Mouse (Mus musculus) mouse embryonic stem cell (cell line): Measurements from ENCODE around the gene Traf1.

Experiments used
- in situ Hi-C, 2 experiments: fragments of 300-500 bp; cut with MboI; formaldehyde crosslinking; loops; 1 replicate in 1 of 2; 3 replicates in 1 of 2; pipeline ENCODE4 v1.14.3; 2019 to 2020; ENCODE audit warnings: low sequenced_read_pairs in 2 of 2, low pct_unique_long_range_greater_than_20kb in 1 of 2, mixed read lengths in 1 of 2; ENCODE audit not compliant: unreplicated experiment in 1 of 2

Traf1 gene

DNA sequence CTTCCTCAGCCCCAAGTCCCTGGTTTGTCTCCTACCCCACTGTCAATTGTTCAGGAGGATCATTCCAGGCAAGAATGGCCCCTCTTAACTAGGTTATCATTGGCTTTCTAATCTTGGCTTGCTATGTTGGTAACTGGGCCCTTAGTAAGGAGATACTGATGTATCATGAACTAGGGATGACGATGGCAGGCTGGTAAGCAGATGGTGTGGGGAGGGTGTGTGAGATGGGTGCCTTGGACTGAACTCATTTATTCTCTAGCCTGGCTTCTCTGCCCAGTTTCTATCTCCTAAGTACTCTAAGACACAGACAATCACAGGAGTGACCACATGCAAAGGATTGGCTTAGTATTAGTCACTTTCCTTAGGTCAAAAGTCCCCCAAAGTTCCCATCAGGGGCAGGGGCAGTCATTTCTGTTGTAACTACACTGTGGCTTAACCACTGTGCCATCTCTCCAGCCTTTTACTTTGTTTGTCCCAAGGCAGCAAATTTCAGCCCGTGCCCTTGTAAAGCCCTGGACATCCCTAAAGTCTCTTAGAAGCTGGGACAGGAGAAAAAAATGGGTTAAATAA, 7.9 kb downstream of the Traf1 start:
- in situ Hi-C loops = no loop called here

DNA sequence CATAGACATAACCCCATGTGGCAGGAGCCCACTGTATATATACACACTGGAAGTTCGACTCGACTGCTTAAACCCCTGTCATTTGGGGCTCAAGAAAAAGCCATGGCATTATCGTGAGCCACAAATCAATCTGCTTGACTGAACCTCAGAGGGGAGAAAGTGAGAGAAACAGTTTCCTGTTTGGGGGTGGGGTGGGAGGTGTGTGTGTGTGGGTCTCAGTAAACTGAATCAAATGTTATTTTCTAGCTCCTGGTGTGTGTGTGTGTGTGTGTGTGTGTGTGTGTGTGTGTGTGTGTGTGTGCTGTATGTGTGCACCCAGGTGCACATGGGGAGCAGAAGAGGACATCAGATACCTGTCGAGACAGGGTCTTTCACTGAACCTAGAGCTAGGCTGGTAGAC, 8.6 kb downstream of the Traf1 start:
- in situ Hi-C loops = no loop called here

DNA sequence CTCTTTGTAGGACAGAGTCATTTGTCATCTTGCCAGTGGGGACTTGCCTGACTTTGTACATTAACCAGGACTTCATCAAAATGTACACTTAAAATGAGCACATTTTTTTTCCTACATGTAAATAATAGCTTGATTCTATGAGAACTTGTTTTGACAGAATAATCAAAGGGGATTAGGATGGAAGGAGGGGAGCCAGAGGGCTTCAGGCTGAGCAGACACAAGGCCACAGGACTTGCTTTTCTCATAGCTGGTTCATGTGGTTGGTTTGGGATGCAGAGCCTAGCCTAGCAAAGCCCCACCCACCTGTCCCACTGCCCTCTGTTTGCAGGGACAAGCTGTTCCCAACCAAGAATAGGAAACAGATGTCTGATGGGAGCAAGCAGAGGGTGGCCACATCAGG, 10.1 kb downstream of the Traf1 start:
- in situ Hi-C loops = no loop called here

DNA sequence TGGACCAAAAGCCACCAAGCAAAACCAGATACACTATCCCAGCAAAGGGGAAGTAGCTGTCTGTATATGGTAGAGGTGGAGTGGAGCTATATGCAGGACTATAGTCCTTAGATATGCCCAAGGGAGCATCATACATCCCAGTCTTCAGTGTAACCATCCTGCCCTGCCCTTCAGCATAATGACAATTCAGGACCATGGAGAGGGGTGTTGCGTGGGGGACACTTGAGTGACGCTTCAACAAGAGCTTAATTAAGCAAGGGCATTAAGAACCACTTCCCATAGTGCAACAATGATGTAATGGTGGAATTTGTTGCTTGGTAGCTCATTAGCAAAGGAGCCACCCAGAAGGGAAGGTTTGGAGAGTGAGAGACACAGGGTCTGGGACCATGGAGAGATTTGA, 12.9 kb downstream of the Traf1 start:
- in situ Hi-C loops = no loop called here

DNA sequence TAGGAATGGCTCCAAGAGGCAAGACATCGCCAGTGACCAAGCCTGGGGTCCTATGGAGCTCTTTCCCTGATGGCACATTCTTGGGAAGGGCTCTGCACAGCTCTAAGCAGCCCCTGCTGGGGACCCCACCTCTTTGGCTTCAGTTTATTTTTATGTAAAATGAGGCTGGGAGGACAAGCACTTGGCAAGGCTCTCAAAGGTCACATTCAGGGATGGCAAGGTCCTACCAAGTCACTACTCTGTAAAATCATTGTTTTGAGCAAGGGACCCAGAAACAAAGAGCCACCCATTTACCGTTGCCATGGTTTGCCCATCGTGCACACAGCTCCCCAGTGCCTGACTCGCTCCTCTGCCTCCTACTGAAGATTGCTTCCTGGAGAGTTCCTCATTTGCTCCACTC, 15.5 kb downstream of the Traf1 start:
- in situ Hi-C loops = no loop called here

DNA sequence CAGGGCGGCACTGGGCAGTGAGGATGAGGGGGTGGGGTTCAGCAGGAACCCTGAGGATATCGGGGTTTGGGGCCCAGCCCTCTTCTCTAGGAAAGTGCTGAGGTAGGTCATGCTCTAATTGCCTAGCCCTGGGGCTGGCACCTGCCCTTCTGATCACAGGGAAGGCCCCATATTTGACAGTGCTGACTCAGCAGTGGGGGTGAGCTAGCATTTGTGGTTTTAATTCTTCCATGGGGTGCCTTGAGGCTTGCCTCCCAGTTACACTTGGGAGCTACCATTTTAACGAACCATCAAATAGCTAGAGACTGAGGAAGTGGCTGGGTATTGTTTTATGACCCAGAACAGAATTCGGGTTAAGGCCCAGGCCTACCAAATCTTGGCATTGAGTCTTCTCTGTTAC, 16.0 kb downstream of the Traf1 start:
- in situ Hi-C loops = no loop called here

DNA sequence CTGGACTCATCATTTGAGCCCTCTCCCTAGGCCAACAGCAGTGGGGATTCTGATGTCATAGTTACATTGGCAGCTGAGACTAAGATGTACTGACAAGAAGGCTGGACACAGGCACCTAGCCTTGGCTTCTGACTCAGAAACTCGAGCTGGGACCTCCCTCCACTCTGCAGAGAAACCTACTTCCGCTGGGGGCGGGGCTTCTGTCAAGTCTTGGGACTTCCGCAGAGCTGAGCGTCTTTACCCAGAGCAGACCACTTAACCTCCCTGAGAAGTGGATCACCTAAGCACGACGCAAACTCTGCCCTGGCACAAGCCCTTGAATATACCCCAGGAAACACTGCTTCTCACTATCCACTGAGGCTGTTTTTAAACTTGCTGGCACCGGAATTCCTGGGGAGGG, 16.8 kb downstream of the Traf1 start:
- in situ Hi-C loops = no loop called here

DNA sequence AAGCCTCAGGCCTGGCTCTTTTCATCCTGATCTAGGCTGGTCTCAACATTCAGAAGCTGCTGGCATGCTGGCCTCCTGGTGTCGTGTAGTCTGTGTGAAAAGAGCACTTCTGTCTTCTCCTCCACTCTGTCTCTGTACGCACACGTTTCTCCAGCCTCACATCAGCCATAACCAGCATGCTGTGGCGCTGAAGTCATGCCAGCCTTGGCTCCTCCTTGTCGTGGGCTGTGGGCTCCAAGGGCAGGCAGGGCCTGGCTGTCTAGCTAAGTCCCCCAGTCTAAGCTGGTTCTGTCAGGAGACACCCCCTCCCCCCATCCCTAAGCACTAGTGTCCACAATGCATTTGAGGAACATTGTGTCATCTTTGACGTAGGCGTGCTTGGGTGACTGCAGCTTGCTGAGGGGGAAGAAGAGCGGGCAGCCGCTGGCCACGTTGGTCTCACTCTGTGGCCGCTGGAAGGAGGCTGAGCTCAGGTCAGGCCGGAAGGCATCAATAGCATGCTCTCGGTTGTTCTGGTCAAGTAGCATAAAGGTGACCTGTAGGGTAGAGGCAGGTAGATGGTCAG, 17.9 kb downstream of the Traf1 start:
- in situ Hi-C loops = no loop called here

DNA sequence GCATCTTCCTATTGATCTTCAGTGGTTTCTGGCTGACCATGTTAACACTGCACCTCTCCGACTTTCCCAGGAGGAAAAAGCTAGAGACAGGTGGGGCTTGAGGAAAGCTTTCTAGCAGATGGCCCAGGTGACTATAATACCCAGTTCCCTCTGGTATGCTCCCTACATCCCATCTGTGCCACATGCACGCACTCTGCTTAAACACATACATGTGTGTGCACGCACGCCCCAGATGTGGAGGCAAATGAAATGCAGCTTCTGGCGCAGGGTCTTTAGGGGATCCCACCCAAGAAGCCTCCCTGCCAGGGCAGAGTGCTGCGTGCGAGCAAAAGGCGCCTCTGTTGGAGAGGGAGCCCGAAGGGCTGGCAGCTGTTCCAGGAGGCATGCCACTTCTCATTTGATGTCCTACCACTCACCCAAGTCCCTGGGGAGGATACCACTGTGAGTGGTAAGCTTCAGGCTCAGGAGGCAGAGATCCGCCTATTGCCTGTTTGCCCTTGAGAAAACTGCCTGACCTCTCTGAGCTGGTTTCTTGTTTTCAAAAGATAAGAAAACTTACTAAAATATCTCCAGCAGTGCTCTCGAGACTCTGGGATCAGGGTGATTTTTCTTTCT, 20.4 kb downstream of the Traf1 start:
- in situ Hi-C loops = no loop called here

DNA sequence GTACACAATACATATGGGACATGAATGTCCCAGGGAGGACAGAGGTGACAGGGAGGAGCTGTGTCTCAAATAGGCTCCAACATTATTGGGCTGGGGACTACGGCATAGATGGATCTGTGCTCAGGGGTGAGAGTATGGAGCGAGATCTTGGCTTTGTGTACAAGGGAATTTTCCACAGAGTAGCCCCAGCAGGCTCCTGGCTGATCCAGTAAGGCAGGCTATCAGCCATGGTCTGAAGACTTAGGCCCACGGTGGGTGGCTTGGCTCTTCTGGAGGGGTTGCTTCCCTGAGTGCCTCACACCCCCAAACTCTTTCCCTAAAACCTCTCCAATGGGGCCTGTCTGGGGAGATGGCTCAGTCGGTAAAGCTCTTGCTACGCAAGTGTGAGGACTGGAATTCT, 21.3 kb downstream of the Traf1 start:
- in situ Hi-C loops = no loop called here

DNA sequence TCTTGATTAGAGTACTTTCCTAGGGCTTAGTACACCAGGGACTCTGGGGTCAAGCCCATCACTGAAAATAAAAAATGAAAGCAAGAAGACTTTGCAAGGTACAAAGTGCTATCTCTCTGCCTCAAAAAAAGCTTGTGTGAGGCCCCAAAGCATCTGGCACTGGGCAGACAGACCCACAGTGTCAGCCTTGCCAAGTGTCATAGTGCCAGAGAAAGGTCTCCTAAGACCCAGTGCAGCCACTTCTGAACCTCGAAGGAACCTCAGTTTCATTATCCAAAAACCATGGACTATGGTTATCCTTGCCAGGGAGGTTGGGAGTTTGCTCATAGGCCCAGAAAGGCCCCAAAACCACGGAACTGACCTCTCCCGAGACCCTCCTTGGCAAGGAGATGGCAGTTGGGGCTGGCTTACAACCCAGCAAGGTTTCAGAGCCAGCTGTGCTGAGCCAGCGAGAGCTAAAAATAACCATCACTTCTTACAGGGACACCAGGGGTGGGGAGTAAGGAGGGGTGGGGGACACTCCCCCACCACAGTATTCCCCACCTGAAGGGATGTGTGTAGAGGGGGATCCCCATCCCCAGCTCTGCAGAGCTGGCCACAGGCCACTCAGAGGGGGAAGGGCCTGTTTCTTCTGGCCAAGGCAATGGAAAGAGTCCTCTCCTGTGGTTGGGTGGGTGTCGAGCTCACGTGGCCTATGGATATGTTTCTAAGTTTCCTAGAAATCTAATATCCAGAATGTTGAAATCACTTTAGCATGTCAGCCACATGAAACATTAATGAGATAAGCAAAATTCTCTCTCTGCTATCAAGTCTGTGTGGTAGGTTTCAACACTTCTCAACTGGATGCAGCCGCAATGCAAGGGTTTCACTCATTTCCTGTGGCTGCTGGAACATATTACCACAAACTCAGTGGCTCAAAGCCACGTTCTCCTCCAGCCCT, 23.0 kb downstream of the Traf1 start:
- in situ Hi-C loops = no loop called here

DNA sequence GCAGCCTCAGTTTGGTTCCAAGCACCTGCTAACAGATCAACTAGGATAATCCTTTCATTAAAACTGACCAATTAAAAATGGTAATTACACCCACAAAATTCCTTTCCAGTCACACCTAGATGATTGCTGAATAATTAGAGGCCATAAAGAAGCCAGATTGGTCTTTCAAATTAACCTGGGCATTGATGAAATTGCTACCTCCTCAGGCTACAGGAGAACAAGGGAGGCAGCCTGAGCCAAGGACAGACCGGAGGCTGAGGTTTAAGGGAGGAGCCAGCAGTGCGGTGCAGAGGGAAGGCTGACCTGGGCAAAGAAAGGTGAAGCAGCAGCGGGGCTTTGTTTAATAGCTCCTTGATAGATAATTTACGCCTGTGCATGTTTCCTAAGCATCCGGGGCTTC, 24.1 kb downstream of the Traf1 start:
- in situ Hi-C loops = no loop called here

DNA sequence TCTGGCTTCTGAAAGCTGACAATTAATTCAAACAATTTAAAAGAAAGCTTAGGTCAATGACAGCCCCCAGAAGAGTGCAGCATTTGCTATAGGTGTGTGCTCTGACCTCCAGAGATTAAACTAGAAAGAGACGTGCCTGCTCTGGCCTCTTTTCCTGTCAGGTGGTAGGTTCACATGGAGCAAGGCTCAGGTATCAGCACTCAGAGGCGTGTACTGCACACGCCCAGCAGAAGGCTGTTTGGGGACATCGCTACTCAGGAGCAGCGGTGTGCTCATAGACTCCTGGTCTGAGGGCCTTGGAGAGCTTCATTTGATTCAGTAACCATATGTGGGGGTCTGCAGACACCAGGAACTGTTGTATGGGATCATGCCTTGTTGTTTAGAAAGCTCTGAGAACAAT, 34.3 kb downstream of the Traf1 start:
- in situ Hi-C loops = no loop called here

DNA sequence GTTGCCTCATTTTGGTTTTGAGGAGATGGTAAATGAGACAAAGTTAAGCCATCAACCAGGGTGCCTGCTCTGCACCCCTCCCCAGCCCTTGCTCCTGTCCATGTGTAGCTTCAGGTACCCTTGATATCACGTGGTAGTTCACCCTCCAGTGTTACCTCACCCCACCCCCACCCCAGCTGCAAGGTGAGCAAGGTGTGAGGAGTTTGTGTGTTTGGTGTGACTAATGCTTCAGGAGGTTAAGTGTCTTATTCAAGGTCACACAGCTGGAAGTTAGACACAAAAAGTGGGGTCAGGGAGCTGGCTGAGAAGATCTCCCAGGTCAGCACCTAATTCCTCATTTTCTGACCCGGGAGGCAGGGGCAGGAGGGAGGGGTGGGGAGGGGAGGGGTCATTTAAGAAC, 38.8 kb downstream of the Traf1 start:
- in situ Hi-C loops = no loop called here

DNA sequence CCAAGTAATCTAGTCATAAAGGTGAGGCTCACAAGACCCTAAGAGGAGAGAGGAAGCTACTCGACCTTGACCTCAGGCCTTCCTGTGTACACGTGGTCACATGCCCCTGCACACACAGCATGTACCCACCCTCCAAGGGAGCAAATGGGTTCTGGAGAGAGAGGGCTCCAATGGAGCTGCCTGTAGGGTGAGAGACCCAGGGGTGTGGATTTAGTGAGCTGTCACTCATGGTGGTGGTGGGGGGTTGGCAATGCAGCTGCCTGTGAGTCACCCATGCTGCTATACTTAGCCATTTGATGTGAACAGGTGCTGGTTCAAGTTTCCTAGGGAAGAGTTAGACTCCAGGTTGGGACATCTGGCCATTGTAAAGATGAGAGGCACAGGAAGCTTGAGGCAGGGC, 41.4 kb downstream of the Traf1 start:
- in situ Hi-C loops = no loop called here

DNA sequence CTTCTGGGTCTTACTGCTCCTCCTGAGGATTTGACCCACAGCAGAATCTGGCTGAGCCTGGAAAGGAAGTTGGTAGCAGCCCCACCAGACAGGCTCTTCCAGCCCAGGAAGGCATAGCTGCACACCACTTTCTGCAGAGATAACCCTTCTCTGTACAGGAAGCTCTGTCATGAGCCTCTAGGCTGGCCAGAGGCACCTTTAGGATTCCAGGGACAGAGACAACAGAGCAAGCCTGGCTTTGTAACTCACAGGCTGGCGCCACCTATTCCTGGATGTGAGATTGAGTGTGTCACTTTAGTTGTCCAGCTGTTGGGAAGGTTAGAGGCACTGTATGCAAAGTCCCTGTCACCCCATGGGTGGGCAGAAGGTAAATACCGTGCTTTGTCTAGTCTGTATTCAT, 46.5 kb downstream of the Traf1 start:
- in situ Hi-C loops = loop anchor here (10.0 kb wide), 1 partner anchor 50 kb away; the partner anchor contains the start of gene Traf1 (in 2 of the 2)

DNA sequence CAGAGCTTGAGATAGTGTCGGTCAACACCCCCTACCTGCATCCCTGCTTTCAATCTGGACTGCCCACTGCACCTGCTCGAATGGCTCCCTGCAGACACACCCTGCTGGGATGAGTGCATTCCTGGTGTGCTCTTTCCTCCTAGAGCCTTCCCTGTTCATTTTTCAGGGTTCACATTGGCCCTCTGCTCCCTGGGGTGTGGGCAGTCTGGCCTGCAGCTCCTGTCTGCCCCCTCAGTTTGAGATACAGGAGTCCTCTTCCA, 46.8 kb downstream of the Traf1 start:
- in situ Hi-C loops = loop anchor here (10.0 kb wide), 1 partner anchor 50 kb away; the partner anchor contains the start of gene Traf1 (in 2 of the 2)

DNA sequence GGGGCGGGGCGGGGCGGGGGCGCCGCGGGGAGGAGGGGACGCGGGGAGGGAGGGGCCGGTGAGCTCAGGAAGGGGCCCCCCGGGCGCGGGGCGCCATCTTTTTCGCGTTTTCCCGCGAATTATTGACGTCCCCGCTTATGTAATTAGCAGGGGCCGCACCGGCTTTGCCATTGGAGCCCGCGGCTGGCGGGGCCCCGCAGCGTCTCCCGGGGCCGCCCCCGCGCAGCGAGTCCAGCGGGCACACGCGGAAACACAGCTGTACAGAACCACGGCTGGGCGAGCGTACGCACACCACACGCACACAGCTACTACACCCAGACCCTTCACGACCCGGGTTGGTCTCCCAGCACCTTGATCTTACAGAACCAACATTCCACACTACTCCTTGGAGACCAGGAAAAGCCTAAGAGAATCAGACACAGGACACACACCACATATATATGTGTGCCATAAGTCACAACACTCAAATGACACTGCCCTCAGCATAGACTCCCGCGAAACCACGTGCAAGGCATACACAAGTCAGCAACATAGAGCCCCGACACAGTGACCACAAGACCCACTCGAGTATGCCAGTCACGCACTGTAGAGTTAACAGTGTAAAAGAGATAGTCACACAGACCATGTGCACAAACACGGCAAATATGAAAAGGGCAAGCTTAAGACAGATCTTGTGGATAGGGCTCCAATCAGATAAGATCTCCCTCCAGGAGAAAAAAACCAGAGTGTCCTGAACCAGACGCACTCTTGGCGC, 47.3 kb downstream of the Traf1 start:
- in situ Hi-C loops = loop anchor here (10.0 kb wide), 1 partner anchor 51 kb away; the partner anchor contains the start of gene Traf1 (in 2 of the 2)
